Mouse (Mus musculus) liver, embryonic 13.5 days (tissue): ENCODE measurements around the gene Hint2. TPM values are rescaled to one million over a fixed set of nuclear protein-coding genes. Genes with fewer than 3 reads are reported as not detected.

Experiments
- ATAC-seq: fragments of 200-750 bp; cut with Nextera tagmentation; 2 replicates; pipeline ENCODE4 v1.8.0; 2017; ENCODE audit warnings: low read depth, mild to moderate bottlenecking, moderate number of reproducible peaks, moderate library complexity
- DNase-seq: peaks from one replicate; pipeline ENCODE4 v3.0.0; 2022
- H3K27ac ChIP-seq: fragments of 300-500 bp; sonication (generic); 2 replicates; pipeline ENCODE4 v1.5.1; 2015; ENCODE audit warnings: moderate library complexity, mild to moderate bottlenecking, inconsistent platforms
- H3K27me3 ChIP-seq: fragments of 300-500 bp; sonication (generic); 2 replicates; pipeline ENCODE4 v1.6.1; 2015; ENCODE audit warnings: mild to moderate bottlenecking, inconsistent platforms
- H3K36me3 ChIP-seq: fragments of 300-500 bp; sonication (generic); 2 replicates; pipeline ENCODE4 v1.6.1; 2015; ENCODE audit warnings: mild to moderate bottlenecking, inconsistent platforms
- H3K4me1 ChIP-seq: fragments of 300-500 bp; sonication (generic); replicated peaks from 2 replicates; pipeline ENCODE4 v1.6.1; 2015; ENCODE audit warnings: inconsistent platforms
- H3K4me2 ChIP-seq: fragments of 300-500 bp; sonication (generic); 2 replicates; pipeline ENCODE4 v1.6.1; 2015; ENCODE audit warnings: inconsistent platforms, mild to moderate bottlenecking, moderate library complexity
- H3K4me3 ChIP-seq: fragments of 300-500 bp; sonication (generic); replicated peaks from 2 replicates; pipeline ENCODE4 v1.5.1; 2015; ENCODE audit warnings: mild to moderate bottlenecking, inconsistent platforms
- H3K9ac ChIP-seq: fragments of 300-500 bp; sonication (generic); 2 replicates; pipeline ENCODE4 v1.6.1; 2015; ENCODE audit warnings: mild to moderate bottlenecking, inconsistent platforms
- H3K9me3 ChIP-seq: fragments of 300-500 bp; sonication (generic); replicated peaks from 2 replicates; pipeline ENCODE4 v1.6.1; 2016; ENCODE audit warnings: inconsistent platforms
- WGBS: fragments of 180-500 bp; shearing (Covaris S2); methylation state at CpG from one replicate; pipeline ENCODE4 v1.1.7; 2015; ENCODE audit not compliant: insufficient replicate concordance; 5-methylcytosine and 5-hydroxymethylcytosine counted together
- polyA plus RNA-seq: library from polyadenylated mRNA; unstranded; fragments of >200 nt; fragmentation: Nextera tagmentation; extraction: Ambion mirVana; gene quantifications from 2 replicates; pipeline ENCODE4 v1.2.1, GENCODE M21; 2015

Gene Hint2
- polyA plus RNA-seq, 1 experiment from 2014 or later = 66.4 TPM

DNA sequence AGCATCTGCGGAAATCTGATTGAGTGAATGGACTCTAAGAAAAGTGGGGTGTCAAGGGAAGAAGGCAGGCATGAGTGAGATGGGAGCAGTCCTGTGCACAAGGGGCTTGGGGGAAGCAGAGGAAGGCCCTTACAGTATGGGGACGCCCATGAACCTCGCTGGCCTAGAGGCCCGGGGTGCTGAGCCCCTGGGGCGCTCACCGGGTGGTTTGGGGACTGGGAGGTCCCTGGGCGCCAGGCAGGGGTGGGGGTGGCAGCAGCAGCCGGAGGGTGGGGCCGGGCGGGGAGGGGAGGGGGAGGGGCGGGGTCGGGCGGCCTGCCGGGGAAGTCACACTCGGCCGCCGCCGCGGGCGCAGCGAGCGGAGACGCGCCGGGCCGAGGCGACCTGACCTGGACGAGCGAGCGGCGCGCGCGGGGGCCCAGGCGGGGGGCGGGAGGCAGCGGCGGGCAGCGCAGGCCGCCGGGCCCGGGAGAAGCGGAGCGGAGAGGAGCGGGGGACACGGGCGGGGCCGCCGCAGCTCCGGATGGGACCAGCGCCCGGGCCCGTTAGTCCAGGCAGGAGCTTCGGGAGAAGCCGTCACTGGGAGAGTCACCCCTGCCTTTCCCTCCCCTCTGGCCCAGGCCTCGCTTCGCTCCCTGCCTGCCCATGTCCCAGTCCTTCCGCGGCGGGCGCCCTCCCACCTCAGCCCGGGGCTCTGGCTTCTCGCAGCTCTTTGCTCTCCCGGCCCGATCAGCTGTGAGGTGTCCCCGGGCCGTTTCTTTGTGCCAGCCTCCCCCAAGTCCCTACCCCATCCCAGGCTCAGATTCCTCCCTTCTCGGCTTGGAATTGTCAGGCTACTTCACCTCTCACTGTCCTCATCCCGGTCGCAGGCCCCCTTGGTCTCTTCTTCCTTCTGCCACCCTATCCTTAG lies 25.0 kb downstream of the Hint2 start, which contains the start of gene Npr2:
Gene Npr2, plus strand, starts transcription at position 890 of the 910 bp plus-strand sequence.
- Histone ChIP-seq H3K27ac (no peak within 1 kb of the TSS), H3K36me3 (no peaks in the 10 kb centered on the region), H3K4me3 (peak within 1 kb of the TSS; percentile 63), H3K27me3 (peaks cover 37% of the 10 kb centered on the region), H3K4me2 (peak within 1 kb of the TSS; percentile 84), H3K9me3 (no peaks in the 10 kb centered on the region), H3K4me1 (peaks cover 33% of the 10 kb centered on the region), H3K9ac (peak within 1 kb of the TSS; percentile 65)
- ATAC-seq (peak; percentile 14; the same call in 1 of the 2 replicates), DNase-seq (no peak)
- WGBS = 2% methylated on average over 34 of the region's 70 CpGs

DNA sequence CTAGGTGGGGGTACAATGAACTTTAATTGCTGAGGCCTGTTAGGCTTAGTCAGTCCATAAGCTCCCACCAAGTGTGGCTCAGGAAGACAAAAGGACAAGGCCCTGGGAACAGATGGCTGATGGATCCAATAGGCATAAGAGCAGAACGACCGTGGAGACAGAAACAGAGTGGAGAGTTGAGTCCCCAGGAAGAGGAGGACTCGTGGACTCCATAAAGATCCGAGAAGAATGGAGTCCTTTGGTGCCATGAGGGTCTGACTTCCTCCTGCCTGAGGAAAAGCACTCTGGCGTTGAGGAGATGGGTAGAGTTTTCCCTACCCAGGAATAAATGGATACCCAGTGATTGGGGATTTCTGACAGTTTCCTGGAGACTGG lies 25.6 kb downstream of the Hint2 start:
- WGBS = 28% methylated on average over 5 of the region's 5 CpGs
- Histone ChIP-seq H3K27ac (no peak overlapping the region), H3K9ac (no peak overlapping the region), H3K4me2 (peak overlapping the region; percentile 84), H3K4me1 (peaks cover 33% of the 10 kb centered on the region), H3K36me3 (no peaks in the 10 kb centered on the region), H3K4me3 (peak overlapping the region; percentile 63), H3K27me3 (peaks cover 37% of the 10 kb centered on the region), H3K9me3 (no peaks in the 10 kb centered on the region)
- ATAC-seq = no peak
- no peak for DNase-seq

- 5% methylated on average over 5 of the region's 5 CpGs for WGBS
These were observed 26.2 kb downstream of the Hint2 start for GRCm38 (mm10) chr4:43630030-43630581.

GRCm38 (mm10) chr4:43629106-43629817 lies 27.0 kb downstream of the Hint2 start:
- Histone ChIP-seq H3K4me2 (peak overlapping the region; percentile 38), H3K9ac (no peak overlapping the region; the same call in 1 of the 2 replicates), H3K27ac (peak overlapping the region; percentile 53; the same call in 1 of the 2 replicates), H3K27me3 (peaks cover 37% of the 10 kb centered on the region), H3K4me1 (peaks cover 28% of the 10 kb centered on the region), H3K4me3 (peak overlapping the region; percentile 16; the same call in 1 of the 2 replicates), H3K36me3 (no peaks in the 10 kb centered on the region), H3K9me3 (peaks cover 10% of the 10 kb centered on the region)
- DNase-seq (no peak), ATAC-seq (peak; percentile 60)
- 42% methylated on average over 20 of the region's 20 CpGs for WGBS

More at GRCm38 (mm10) chr4:43630030-43630581, 26.2 kb downstream of the Hint2 start:
- Histone ChIP-seq H3K27ac (no peak overlapping the region), H3K4me1 (peaks cover 28% of the 10 kb centered on the region), H3K36me3 (no peaks in the 10 kb centered on the region), H3K9ac (no peak overlapping the region), H3K9me3 (peaks cover 5% of the 10 kb centered on the region), H3K27me3 (peaks cover 37% of the 10 kb centered on the region), H3K4me3 (no peak overlapping the region), H3K4me2 (peak overlapping the region; percentile 26)
- ATAC-seq (peak; percentile 52), DNase-seq (peak; percentile 67)

GRCm38 (mm10) chr4:43620146-43620778 lies 36.0 kb downstream of the Hint2 start:
- no peak overlapping the region for H3K4me2 ChIP-seq
- H3K9ac ChIP-seq = no peak overlapping the region
- ATAC-seq (no peak), DNase-seq (no peak)
- no peak overlapping the region for H3K4me3 ChIP-seq
- no peak overlapping the region for H3K27ac ChIP-seq
- WGBS = 72% methylated on average over 4 of the region's 4 CpGs
- peaks cover 6% of the 10 kb centered on the region for H3K9me3 ChIP-seq
- 0 out of 2 replicates have a peak, but pooled peaks cover 3% of the 10 kb centered on the region for H3K27me3 ChIP-seq
- H3K4me1 ChIP-seq = no peaks in the 10 kb centered on the region
- no peaks in the 10 kb centered on the region for H3K36me3 ChIP-seq

- H3K36me3 ChIP-seq = no peaks in the 10 kb centered on the region
- 32% methylated on average over 3 of the region's 3 CpGs for WGBS
- H3K27me3 ChIP-seq = no peaks in the 10 kb centered on the region
- peak overlapping the region; percentile 75 for H3K27ac ChIP-seq
- DNase-seq = no peak
- no peaks in the 10 kb centered on the region for H3K9me3 ChIP-seq
- peak; percentile 81 for ATAC-seq
- H3K4me1 ChIP-seq = peaks cover 27% of the 10 kb centered on the region
- peak overlapping the region; percentile 54 for H3K4me2 ChIP-seq
- peak overlapping the region; percentile 41; the same call in 1 of the 2 replicates for H3K9ac ChIP-seq
- H3K4me3 ChIP-seq = no peak overlapping the region
These were observed 43.1 kb downstream of the Hint2 start for GRCm38 (mm10) chr4:43613060-43613730.

- ATAC-seq = peak; percentile 87
- H3K4me2 ChIP-seq = peak overlapping the region; percentile 54
- WGBS = 10% methylated on average over 10 of the region's 10 CpGs
These were observed 43.7 kb downstream of the Hint2 start for GRCm38 (mm10) chr4:43612534-43612933.

DNA sequence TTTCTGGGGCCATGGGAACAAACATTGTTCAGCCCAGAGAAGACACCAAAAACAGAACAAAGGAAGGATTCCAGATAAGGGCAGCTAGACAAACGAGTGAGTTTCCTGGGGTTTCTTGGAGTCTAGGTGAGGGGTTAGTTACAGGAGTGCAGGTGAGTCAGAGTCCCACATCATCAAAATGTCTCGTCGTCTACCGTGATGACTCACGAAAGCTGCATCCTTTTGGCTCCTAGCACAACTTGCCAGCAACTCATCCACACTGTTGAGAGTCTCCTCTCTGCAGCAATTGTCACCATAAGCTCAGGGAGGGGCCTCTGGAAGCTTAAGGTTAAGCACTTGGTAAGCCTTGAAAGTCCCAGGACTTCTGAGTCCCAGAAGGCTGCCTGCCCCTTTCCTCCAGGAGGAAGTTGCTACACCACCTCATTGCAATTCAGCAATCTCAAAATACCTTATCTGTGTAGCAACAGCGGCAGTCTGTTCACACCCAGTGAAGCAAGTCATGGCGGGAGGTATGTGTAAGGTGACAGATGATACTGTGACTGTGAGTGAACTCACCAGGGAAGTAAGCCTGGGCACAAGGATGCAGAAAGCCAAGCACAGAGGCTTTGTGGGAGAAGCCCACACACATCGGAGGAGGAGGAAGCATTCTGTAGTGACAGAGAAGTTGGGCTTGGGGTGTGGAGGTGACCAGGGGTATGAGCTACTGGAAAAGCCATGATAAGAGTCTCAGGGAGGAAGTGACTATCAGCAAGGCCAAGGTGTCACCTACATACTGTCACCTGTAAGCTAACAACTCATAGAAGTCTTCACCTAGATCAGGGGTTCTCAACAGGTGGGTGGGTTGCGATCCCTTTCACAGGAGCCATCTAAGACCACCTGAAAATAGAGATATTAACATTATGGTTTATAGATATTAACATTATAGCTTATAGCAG lies 51.2 kb downstream of the Hint2 start:
- Histone ChIP-seq H3K27me3 (no peaks in the 10 kb centered on the region), H3K9me3 (no peaks in the 10 kb centered on the region), H3K4me3 (peak overlapping the region; percentile 25), H3K4me1 (peaks cover 67% of the 10 kb centered on the region), H3K4me2 (peak overlapping the region; percentile 64), H3K36me3 (no peaks in the 10 kb centered on the region), H3K9ac (peak overlapping the region; percentile 62), H3K27ac (peak overlapping the region; percentile 92)
- DNase-seq (peak; percentile 75), ATAC-seq (peak; percentile 98)
- WGBS = 34% methylated on average over 9 of the region's 9 CpGs

More at GRCm38 (mm10) chr4:43612534-43612933, 43.7 kb downstream of the Hint2 start:
- Histone ChIP-seq H3K4me1 (peaks cover 30% of the 10 kb centered on the region), H3K9ac (peak overlapping the region; percentile 42; the same call in 1 of the 2 replicates), H3K9me3 (no peaks in the 10 kb centered on the region), H3K27ac (peak overlapping the region; percentile 75), H3K27me3 (no peaks in the 10 kb centered on the region), H3K36me3 (no peaks in the 10 kb centered on the region), H3K4me3 (no peak overlapping the region; the same call in 1 of the 2 replicates)
- DNase-seq = no peak
